Mouse (Mus musculus): Measurements from ENCODE around the gene Cd276.

DNA sequence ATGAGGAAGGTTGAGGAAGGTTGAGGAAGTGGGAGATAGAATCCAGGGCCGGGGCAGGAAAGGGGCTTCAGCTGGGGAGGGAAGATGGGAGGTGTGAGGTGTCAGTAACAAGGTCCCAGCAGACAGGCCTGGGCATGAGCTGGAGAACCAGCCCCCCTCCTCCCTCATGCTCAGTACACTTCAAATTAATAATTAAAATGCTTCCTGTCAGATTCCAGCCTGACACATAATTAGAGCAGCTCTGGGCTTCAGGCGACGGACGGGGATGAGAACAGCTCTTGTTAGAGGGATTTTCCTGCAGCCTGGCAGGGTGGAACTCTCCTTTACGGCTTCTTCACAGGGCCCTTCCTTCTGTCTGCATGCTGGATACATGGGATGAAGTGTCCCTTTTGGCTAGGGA, 41.5 kb downstream of the Cd276 start:
- TF ChIP-seq EP300 (optimal IDR thresholded peaks at IDR 0.05) (no peak), CTCF (IDR thresholded peaks at IDR 0.05; ENCODE audit: low read depth) (no peak)

All from stomach, postnatal 0 days (tissue).